Mouse (Mus musculus) adrenal gland, adult 18-20 months (tissue): ENCODE results near the gene Vmn1r173. TPM values are rescaled to one million over a fixed set of nuclear protein-coding genes. Genes with fewer than 3 reads are reported as not detected.
"Not testable (repeated sequence)": the region's sequence is repeated elsewhere in the genome, so short reads cannot be mapped to it uniquely, and the experiment has no call there.

Source experiments
- DNase-seq, 2 experiments: peaks; one replicate each; pipeline ENCODE4 v3.0.0; 2021 to 2022; ENCODE audit warnings: low spot score in 2 of 2
- long read RNA-seq, 2 experiments: library from polyadenylated mRNA; stranded (forward); transcript quantifications; one replicate each; pipeline ENCODE4 v2.0.0; 2021
- total RNA-seq, 2 experiments: library from RNA; stranded (reverse); gene quantifications; 1 replicate in 1 of 2; 2 replicates in 1 of 2; pipeline ENCODE4 v1.2.3; 2021

The Vmn1r173 gene
- total RNA-seq: not detected
- long read RNA-seq, experiment 1: 0 reads
- long read RNA-seq, experiment 2: 0 reads

GRCm38 (mm10) chr7:23700403-23700802 lies at the start of gene Vmn1r173:
TSS of gene Vmn1r173 (plus strand) at chr7:23700703.
- DNase-seq: not testable (repeated sequence)

GRCm38 (mm10) chr7:23658016-23658415 lies 42.5 kb upstream of the Vmn1r173 start, which contains the start of gene Vmn1r172:
TSS of gene Vmn1r172 (plus strand) at chr7:23658316.
- no peak for DNase-seq

GRCm38 (mm10) chr7:23751970-23752369 lies 51.5 kb downstream of the Vmn1r173 start, which contains the start of gene Vmn1r174:
TSS of gene Vmn1r174 (plus strand) at chr7:23752270.
- DNase-seq: not testable (repeated sequence)

Other genes starting within 250 kb of the Vmn1r173 start
- not detected for gene Vmn1r167, start 193.5 kb upstream of the Vmn1r173 start, total RNA-seq
- gene Vmn1r168, start 161.0 kb upstream of the Vmn1r173 start, total RNA-seq: not detected
- not detected for gene Vmn1r169, start 125.2 kb upstream of the Vmn1r173 start, total RNA-seq
- not detected for gene Vmn1r170, start 94.5 kb upstream of the Vmn1r173 start, total RNA-seq
- not detected for gene Vmn1r171, start 70.0 kb upstream of the Vmn1r173 start, total RNA-seq
- gene Vmn1r172, start 42.4 kb upstream of the Vmn1r173 start, total RNA-seq: not detected
- gene Vmn1r174, start 51.6 kb downstream of the Vmn1r173 start, total RNA-seq: not detected
- not detected for gene Vmn1r175, start 109.9 kb downstream of the Vmn1r173 start, total RNA-seq
- not detected for gene Vmn1r176, start 136.7 kb downstream of the Vmn1r173 start, total RNA-seq
- gene Vmn1r177, start 165.7 kb downstream of the Vmn1r173 start, total RNA-seq: not detected
- gene Vmn1r178, start 191.3 kb downstream of the Vmn1r173 start, total RNA-seq: not detected
- gene Vmn1r179, start 226.3 kb downstream of the Vmn1r173 start, total RNA-seq: not detected
- not detected for gene Vmn1r180, start 249.9 kb downstream of the Vmn1r173 start, total RNA-seq